ENCODE assay signal across 10 mouse cellular contexts in genomic region chr2:45580838-45581548, GRCm38 (mm10).
DNase-seq lines count a peak whose midpoint lies in the region; ATAC-seq and TF ChIP-seq lines count a peak whose summit lies in the region.
"Had no signal": no experiment of that assay in that cellular context is flagged by ENCODE, and none has a peak within 500 bp of the region (broad histone marks: within the 10 kb centered on the region; RNA-seq: fewer than 3 reads in every experiment).

No protein-coding gene starts in this region.

- peak in 1 of 2 experiments; percentile 13 for DNase-seq in left cerebral cortex, adult 2 months (ENCODE audit: extremely low spot score in 1 of 2, low spot score in 2 of 2)
- DNase-seq in left cerebral cortex, adult 8-10 months (ENCODE audit: low spot score in 2 of 2): no peak
- peak; percentile 35 for DNase-seq in embryonic facial prominence, embryonic 11.5 days (ENCODE audit: low spot score)
- peak; percentile 59 to 61 for DNase-seq in lung, postnatal 4 days
- DNase-seq in retina, postnatal 1 day: no peak
- DNase-seq in thymus, postnatal 14 days: no peak
- DNase-seq in cerebellum, adult 9-10 months: no peak

- WGBS in embryonic facial prominence, embryonic 11.5 days: 28% methylated on average over 8 of the region's 8 CpGs
- WGBS in heart, embryonic 15.5 days: 25% methylated on average over 8 of the region's 8 CpGs

- no peaks in the 10 kb centered on the region for H3K4me1 ChIP-seq in embryonic facial prominence, embryonic 11.5 days (ENCODE audit: control insufficient read depth, insufficient read depth, low read length)
- 0 out of 2 replicates have a peak, but pooled peaks cover 5% of the 10 kb centered on the region for H3K4me1 ChIP-seq in heart, embryonic 15.5 days (replicated peaks)
- H3K4me1 ChIP-seq: embryonic facial prominence, embryonic 15.5 days had no signal

- intact Hi-C loops in left cerebral cortex, adult 2 months (cut with DNase I): no loop called here

- no peak overlapping the region for H3K4me3 ChIP-seq in left cerebral cortex, adult 2 months
- no peak overlapping the region for H3K4me3 ChIP-seq in embryonic facial prominence, embryonic 11.5 days (ENCODE audit: low read depth, low read length)
- 0 out of 2 replicates have a peak overlapping the region, but pooled peaks have one; percentile 2 for H3K4me3 ChIP-seq in heart, embryonic 15.5 days
- H3K4me3 ChIP-seq: embryonic facial prominence, embryonic 15.5 days; limb, embryonic 12.5 days had no signal

- no peak overlapping the region for H3K4me2 ChIP-seq in embryonic facial prominence, embryonic 11.5 days (ENCODE audit: low read depth, low read length)
- peak overlapping the region; percentile 48 for H3K4me2 ChIP-seq in heart, embryonic 15.5 days
- H3K4me2 ChIP-seq: embryonic facial prominence, embryonic 15.5 days; limb, embryonic 12.5 days had no signal

- no peaks in the 10 kb centered on the region for H3K27me3 ChIP-seq in embryonic facial prominence, embryonic 11.5 days (ENCODE audit: control insufficient read depth, insufficient read depth, low read length)
- no peaks in the 10 kb centered on the region for H3K27me3 ChIP-seq in heart, embryonic 15.5 days
- H3K27me3 ChIP-seq: embryonic facial prominence, embryonic 15.5 days; limb, embryonic 12.5 days had no signal

- no peak for ATAC-seq in embryonic facial prominence, embryonic 11.5 days (replicated peaks; ENCODE audit: insufficient number of reproducible peaks, low FRiP score, low TSS enrichment, low read depth)
- peak; percentile 69 for ATAC-seq in heart, embryonic 15.5 days (replicated peaks; ENCODE audit: insufficient number of reproducible peaks, insufficient read depth, low FRiP score, low read depth)

- TF ChIP-seq CTCF in left cerebral cortex, adult 2 months (IDR thresholded peaks at IDR 0.05): peak; percentile 21

- no peaks in the 10 kb centered on the region for H3K36me3 ChIP-seq in embryonic facial prominence, embryonic 11.5 days (replicated peaks; ENCODE audit: control insufficient read depth, insufficient read depth, low read depth, low read length)
- no peaks in the 10 kb centered on the region for H3K36me3 ChIP-seq in heart, embryonic 15.5 days
- H3K36me3 ChIP-seq: embryonic facial prominence, embryonic 15.5 days; limb, embryonic 12.5 days had no signal

- no peaks in the 10 kb centered on the region for H3K9me3 ChIP-seq in embryonic facial prominence, embryonic 11.5 days (replicated peaks; ENCODE audit: control insufficient read depth, low read length)
- H3K9me3 ChIP-seq in heart, embryonic 15.5 days (replicated peaks): no peaks in the 10 kb centered on the region
- H3K9me3 ChIP-seq: embryonic facial prominence, embryonic 15.5 days; limb, embryonic 12.5 days had no signal

- no peak overlapping the region for H3K9ac ChIP-seq in embryonic facial prominence, embryonic 11.5 days (replicated peaks; ENCODE audit: low read length)
- H3K9ac ChIP-seq in heart, embryonic 15.5 days: no peak overlapping the region
- H3K9ac ChIP-seq: embryonic facial prominence, embryonic 15.5 days; limb, embryonic 12.5 days had no signal

- H3K27ac ChIP-seq in left cerebral cortex, adult 2 months: peak overlapping the region; percentile 63
- H3K27ac ChIP-seq in embryonic facial prominence, embryonic 11.5 days (replicated peaks; ENCODE audit: low read depth, low read length): no peak overlapping the region
- peak overlapping the region; percentile 32 for H3K27ac ChIP-seq in heart, embryonic 15.5 days
- H3K27ac ChIP-seq: embryonic facial prominence, embryonic 15.5 days; limb, embryonic 12.5 days had no signal

Comparison
In these comparisons a context has a peak if more than half of its experiments do, and no peak if none do; other contexts are left out.
1. DNase-seq: peak in embryonic facial prominence, embryonic 11.5 days (single experiment) and lung, postnatal 4 days (2 of 2); none in left cerebral cortex, adult 8-10 months (0 of 2), retina, postnatal 1 day (single experiment), thymus, postnatal 14 days (single experiment) and cerebellum, adult 9-10 months (single experiment).